Mouse (Mus musculus) spleen, adult 2 months (tissue): ENCODE measurements around the gene Sec24c. TPM values are rescaled to one million over a fixed set of nuclear protein-coding genes. Genes with fewer than 3 reads are reported as not detected.

Experiments used
- DNase-seq, 2 experiments: peaks; one replicate each; pipeline versions ENCODE4 v3.0.0 to v3.0.0-alpha.2; 2012 to 2021; ENCODE audit warnings: low spot score in 2 of 2, low read depth in 1 of 2
- H3K27ac ChIP-seq: fragments of 200-500 bp; 2 replicates; pipeline ENCODE4 v1.5.1; 2012; ENCODE audit warnings: low read length, inconsistent platforms; ENCODE audit not compliant: insufficient read depth
- H3K27me3 ChIP-seq: fragments of 200-500 bp; 2 replicates; pipeline ENCODE4 v1.6.1; 2012; ENCODE audit warnings: mild to moderate bottlenecking, moderate library complexity, low read length, inconsistent platforms; ENCODE audit not compliant: control insufficient read depth, insufficient read depth
- H3K36me3 ChIP-seq: fragments of 200-500 bp; 2 replicates; pipeline ENCODE4 v1.6.1; 2012; ENCODE audit warnings: mild to moderate bottlenecking, low read length, inconsistent platforms; ENCODE audit not compliant: control insufficient read depth, insufficient read depth
- H3K4me1 ChIP-seq: fragments of 200-500 bp; 2 replicates; pipeline ENCODE4 v1.6.1; 2011; ENCODE audit warnings: inconsistent platforms; ENCODE audit not compliant: control insufficient read depth, insufficient read depth, insufficient read length
- H3K4me3 ChIP-seq: fragments of 200-500 bp; 2 replicates; pipeline ENCODE4 v1.5.1; 2011; ENCODE audit warnings: mild to moderate bottlenecking, inconsistent platforms; ENCODE audit not compliant: insufficient read depth, insufficient read length; ENCODE audit errors: extremely low read depth
- CTCF ChIP-seq: fragments of 200-500 bp; IDR thresholded peaks from 2 replicates; pipeline ENCODE4 v1.5.1; 2011; ENCODE audit warnings: mild to moderate bottlenecking, inconsistent platforms; ENCODE audit not compliant: insufficient read depth, insufficient read length, insufficient replicate concordance; ENCODE audit errors: extremely low read depth
- POLR2A ChIP-seq: fragments of 200-500 bp; IDR thresholded peaks from 2 replicates; pipeline ENCODE4 v1.6.1; 2011; ENCODE audit warnings: low read depth, low read length, inconsistent platforms
- WGBS: fragments of 180-500 bp; shearing (Covaris S2); methylation state at CpG from one replicate; pipeline ENCODE4 v1.1.7; 2018; 5-methylcytosine and 5-hydroxymethylcytosine counted together
- polyA plus RNA-seq: library from polyadenylated mRNA; depleted of rRNA; stranded (reverse); fragments of >200 nt; gene quantifications from 2 replicates; pipeline ENCODE4 v1.2.3, GENCODE M21; 2012

The Sec24c gene
- polyA plus RNA-seq, 1 experiment = 181 TPM

DNA sequence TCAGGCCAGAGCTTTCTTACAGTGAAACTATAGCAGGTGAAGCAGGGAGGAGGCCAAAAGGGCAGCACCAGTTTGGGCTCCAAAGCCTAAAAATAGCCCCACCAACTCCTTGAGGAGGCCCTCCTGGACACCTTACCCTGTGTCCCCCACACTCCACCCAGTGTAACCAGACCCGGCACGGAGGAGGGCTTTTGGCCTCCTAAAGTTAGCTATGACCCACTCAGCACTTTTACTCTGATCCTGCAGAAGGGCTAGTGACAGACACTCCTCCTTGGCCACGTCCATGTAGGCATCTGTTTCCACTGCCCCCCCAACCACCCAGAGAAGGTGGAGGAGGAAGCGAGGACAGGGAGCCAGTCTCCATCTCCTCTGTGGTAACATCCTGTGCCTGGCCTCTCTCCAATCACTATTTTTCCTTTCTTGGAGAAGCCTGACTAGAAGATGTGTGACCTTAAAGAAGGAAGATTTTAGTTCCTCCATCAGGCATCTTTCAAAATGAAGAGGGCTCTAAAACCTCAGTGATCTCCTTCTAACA, 22.3 kb upstream of the Sec24c start:
- Histone ChIP-seq H3K27me3 (no peaks in the 10 kb centered on the region), H3K27ac (no peak overlapping the region), H3K4me1 (no peaks in the 10 kb centered on the region), H3K36me3 (no peaks in the 10 kb centered on the region), H3K4me3 (no peak overlapping the region)
- DNase-seq = no peak
- 80% methylated on average over 4 of the region's 4 CpGs for WGBS
- no peak for TF ChIP-seq POLR2A
- no peak for TF ChIP-seq CTCF

DNA sequence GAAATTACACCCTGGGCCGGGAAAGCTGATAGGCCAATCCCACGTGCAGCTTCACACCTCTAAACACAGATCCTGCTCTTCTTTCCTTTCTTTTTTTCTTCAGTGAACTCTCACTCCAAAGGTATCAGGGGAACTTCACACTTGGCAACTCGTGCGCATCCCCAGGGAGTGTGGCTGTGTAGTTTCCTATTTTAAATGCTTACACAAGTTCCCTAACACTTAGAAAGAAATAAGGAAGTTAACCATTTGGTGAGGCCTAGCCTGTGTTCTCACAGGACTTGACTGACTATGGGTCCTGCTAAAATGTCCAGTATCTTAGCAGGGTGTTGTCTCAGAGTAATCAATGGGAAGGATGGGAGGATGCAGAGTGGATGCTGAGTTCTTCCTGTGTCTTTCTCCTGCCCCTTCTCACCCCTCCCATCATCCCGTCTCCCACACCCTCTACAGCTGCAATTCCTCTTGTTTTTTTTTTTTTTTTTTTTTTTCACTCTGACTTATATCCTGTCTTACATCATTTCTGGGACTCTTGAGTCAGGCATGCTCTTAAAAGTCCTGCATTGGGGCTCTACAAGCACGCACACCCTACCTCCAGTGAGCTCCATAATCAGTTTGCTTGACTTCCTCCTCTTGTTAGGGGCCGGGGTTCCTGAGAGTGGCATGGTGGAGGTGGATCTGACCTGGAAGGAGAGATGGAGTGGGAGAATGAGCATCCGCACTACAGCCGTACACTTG, 19.3 kb upstream of the Sec24c start:
- no peak for DNase-seq
- Histone ChIP-seq H3K4me1 (no peaks in the 10 kb centered on the region), H3K36me3 (no peaks in the 10 kb centered on the region), H3K27ac (no peak overlapping the region), H3K4me3 (no peak overlapping the region), H3K27me3 (no peaks in the 10 kb centered on the region)
- WGBS = 76% methylated on average over 9 of the region's 9 CpGs
- TF ChIP-seq CTCF = no peak
- no peak for TF ChIP-seq POLR2A

DNA sequence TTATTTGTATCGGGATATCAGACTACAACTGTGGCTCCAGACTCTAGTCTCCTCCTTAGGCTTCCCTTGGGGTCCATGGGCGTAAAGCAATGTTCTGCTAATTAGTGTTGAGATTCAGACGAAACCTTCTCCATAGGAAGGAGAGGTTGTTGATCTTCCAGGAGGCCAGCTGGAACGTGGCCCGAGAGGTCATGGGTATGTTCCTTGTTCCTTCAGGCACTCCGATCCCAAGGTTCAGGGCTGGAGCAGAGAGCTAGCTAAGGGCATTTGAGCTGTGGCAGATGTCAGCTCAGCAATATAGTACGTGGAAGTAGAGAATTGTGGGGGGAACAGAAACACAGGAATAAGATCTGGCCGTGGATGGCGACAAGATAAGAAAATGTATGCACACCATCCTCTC, 18.4 kb upstream of the Sec24c start:
- TF ChIP-seq POLR2A = no peak
- TF ChIP-seq CTCF = no peak

DNA sequence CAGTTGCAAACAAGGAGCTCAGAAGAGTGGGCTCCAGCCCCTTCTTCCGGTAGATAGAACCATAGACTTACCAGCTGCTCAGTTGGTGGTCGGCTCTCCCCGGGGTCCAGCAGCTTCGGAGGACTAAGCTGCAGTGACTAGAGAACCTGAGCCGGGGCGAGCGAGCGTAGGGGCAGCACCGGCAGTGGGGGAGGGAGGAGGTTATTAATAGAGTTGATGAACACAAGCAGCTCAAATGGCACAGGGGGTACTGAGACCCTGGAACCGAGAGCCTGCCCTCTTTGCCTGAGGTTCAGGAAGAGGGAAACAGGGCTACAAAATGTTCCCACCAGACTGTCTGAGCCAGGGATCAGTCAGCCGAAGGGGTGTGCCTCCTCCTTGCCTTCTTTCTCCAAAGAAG, 17.7 kb upstream of the Sec24c start, which contains the start of gene Myoz1:
Gene Myoz1 (minus strand): TSS at position 180 of the 400 bp plus-strand sequence.
- Histone ChIP-seq H3K36me3 (no peaks in the 10 kb centered on the region), H3K4me1 (no peaks in the 10 kb centered on the region), H3K27me3 (no peaks in the 10 kb centered on the region), H3K4me3 (no peak within 1 kb of the TSS), H3K27ac (no peak within 1 kb of the TSS)
- no peak for TF ChIP-seq POLR2A
- no peak for TF ChIP-seq CTCF
- DNase-seq = no peak
- WGBS = 91% methylated on average over 11 of the region's 11 CpGs

More for the DNA sequence above, 18.4 kb upstream of the Sec24c start:
- Histone ChIP-seq H3K36me3 (no peaks in the 10 kb centered on the region), H3K27me3 (no peaks in the 10 kb centered on the region), H3K27ac (no peak overlapping the region), H3K4me3 (no peak overlapping the region), H3K4me1 (no peaks in the 10 kb centered on the region)
- 87% methylated on average over 9 of the region's 9 CpGs for WGBS
- no peak for DNase-seq

DNA sequence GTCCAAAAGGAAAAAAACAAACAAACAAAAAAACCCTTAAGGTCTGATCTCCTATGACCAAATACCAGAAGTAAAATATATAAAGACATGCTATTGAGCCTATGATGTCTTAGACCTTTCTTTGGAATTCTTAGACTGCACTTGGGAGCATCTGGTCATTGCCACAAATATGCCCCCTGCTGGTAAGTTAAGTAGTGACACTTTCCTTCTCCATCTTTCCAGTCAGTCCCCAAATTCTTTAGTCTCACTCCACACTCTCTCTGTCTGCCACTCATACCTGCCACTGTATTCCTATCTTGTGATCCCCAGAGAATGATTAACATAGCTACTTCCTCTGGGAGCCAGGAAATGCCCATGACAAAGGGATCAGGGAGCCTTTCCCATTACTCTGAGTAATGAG, 15.8 kb upstream of the Sec24c start:
- peak; percentile 8; the same call in 1 of the 2 replicates for TF ChIP-seq CTCF
- no peak for TF ChIP-seq POLR2A
- Histone ChIP-seq H3K27me3 (0 out of 2 replicates have a peak, but pooled peaks cover 2% of the 10 kb centered on the region), H3K4me3 (no peak overlapping the region), H3K4me1 (no peaks in the 10 kb centered on the region), H3K36me3 (no peaks in the 10 kb centered on the region), H3K27ac (no peak overlapping the region)
- no peak for DNase-seq

DNA sequence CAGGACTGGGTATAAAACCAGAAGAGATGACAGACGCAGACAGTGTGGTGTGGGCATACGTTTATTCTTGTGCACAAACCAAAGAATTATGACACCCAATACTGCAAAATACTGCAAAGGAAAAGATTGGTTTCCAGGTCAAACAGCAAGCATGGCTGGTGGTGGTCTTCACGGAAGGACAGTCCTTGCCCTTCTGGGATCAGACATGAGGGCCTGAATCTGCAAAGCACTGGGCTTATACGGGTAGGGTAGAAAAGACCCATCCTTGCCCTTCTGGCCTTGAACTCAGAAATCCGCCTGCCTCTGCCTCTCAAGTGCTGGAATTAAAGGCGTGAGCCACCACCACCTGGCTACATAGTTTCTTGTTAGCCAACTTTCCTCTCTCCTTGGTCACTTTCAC, 15.2 kb upstream of the Sec24c start:
- no peak overlapping the region for H3K4me3 ChIP-seq
- H3K27ac ChIP-seq = no peak overlapping the region
- 0 out of 2 replicates have a peak, but pooled peaks cover 2% of the 10 kb centered on the region for H3K27me3 ChIP-seq
- no peaks in the 10 kb centered on the region for H3K36me3 ChIP-seq
- WGBS = 90% methylated on average over 6 of the region's 6 CpGs
- TF ChIP-seq POLR2A (no peak), CTCF (no peak)
- DNase-seq = no peak
- H3K4me1 ChIP-seq = no peaks in the 10 kb centered on the region

DNA sequence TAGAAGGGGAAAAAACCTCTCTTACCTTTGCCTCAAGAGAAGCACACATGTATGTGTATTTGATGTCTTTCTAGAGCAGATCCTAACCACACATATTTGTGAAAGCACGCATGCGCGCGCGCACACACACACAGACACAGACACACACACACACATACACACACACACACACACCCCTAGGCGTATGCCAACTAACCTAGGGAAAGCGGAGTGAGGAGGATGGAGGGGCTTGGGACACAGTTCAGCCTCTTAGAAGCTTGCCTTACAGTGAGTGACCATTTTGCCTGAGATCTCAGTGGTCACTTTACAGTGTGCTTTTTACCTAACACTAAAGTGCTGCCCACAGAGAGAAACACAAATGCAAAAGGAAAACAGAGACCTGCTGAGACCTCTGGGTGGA, 14.4 kb upstream of the Sec24c start:
- Histone ChIP-seq H3K27me3 (0 out of 2 replicates have a peak, but pooled peaks cover 2% of the 10 kb centered on the region), H3K4me3 (no peak overlapping the region), H3K27ac (no peak overlapping the region), H3K36me3 (no peaks in the 10 kb centered on the region), H3K4me1 (no peaks in the 10 kb centered on the region)
- over 99% methylated on average over 7 of the region's 7 CpGs for WGBS
- TF ChIP-seq CTCF = no peak
- TF ChIP-seq POLR2A = no peak
- no peak for DNase-seq
